Mouse (Mus musculus) cerebellum, adult 11-12 months (tissue): ENCODE measurements around the gene Vsig10l.

Experiments used
- DNase-seq: peaks from one replicate; pipeline ENCODE4 v3.0.0; 2022

The Vsig10l gene

GRCm38 (mm10) chr7:43462851-43463250, at the start of gene Vsig10l:
Gene Vsig10l, plus strand, starts transcription at chr7:43463151.
- DNase-seq: no peak

DNA sequence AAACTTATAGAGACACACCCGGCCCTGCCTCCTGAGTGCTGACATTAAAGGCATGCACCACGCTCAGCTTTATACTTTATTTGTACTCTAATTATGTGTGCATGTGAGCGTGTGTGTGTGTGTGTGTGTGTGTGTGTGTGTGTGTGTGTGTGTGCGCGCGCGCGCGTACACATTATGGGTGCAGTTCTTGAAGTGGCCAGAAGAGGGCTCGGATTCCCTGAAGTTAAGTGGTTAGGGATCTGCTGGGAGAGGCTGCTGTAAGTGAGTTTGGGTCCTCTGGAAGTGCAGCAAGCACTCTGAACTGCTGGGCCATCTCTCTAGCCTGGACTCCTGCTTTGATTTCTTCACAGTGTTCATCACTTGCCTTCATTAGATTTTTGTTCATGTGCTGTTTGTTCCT, 45.7 kb upstream of the Vsig10l start:
- no peak for DNase-seq

DNA sequence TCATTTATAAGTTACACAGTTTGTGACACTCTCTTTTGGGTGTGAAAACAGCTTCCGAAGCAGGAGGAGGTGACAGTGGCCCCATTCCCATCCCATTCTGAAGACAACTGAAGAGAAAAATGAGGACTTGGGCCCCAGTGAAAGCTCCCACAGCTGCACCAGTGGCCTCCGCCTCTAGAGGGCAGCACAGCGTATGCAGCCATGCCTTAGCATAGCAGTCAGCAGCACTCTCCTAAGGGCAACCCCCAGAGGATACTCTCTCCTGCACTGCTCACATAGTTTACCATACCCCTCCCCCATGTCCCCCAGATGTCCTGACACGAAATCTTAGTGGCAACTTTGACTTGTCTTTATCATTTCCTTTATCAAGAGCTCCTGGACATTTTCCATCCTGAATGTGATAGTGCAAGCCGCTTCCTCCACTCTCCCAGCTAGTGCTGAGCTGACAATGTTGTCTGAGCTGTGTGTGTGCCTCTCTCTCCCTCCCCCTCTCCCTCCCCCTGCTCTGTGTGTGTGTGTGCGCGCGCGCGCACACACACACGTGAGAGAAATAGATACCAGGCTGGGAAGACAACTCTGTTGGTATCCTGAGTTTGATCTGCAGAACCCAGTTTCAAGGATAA, 39.8 kb upstream of the Vsig10l start:
- DNase-seq: peak; percentile 62

GRCm38 (mm10) chr7:43423991-43424625, 38.8 kb upstream of the Vsig10l start:
- no peak for DNase-seq

DNA sequence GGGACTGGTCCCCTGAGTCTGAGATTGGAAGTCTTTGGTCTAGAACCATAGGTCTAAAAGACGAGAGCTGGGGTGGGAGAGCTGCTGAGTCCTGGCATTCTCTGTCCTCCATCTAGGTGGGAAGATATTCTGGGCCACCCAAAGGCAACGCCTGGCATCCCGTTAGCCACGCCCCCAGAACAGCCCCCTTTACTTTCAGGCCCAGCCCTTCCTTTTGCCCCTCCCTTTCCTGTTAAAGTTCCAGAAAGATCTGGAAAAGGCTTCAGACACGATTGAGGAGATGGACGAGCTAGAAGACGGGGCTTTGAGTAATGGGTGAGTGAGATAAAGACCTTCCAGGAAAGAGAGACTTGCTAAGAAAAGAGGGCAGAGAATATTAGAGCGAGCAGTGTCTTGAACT, 35.5 kb upstream of the Vsig10l start, which contains the start of gene Lim2:
Gene Lim2, plus strand, starts transcription at position 265 of the 400 bp plus-strand sequence.
- DNase-seq: no peak

DNA sequence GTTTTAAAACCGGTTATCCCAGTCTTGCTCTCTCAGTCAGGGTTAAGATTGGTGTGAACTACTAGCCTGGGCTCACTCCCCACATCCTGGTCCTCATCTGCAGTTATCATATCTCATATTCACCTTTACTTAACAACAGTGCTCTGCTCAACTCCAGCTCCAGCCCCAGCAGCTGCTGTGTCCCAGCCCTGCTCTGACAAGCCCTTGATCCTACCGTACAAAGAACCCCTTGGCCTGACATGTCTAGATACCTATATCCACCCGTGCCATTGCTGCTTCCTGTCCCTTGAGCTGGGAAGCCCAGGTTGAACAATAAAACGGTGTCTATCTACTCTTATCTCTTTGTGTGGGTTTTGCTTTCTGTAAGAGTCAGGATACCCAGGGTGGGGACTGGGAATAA, 33.5 kb upstream of the Vsig10l start:
- DNase-seq: no peak

DNA sequence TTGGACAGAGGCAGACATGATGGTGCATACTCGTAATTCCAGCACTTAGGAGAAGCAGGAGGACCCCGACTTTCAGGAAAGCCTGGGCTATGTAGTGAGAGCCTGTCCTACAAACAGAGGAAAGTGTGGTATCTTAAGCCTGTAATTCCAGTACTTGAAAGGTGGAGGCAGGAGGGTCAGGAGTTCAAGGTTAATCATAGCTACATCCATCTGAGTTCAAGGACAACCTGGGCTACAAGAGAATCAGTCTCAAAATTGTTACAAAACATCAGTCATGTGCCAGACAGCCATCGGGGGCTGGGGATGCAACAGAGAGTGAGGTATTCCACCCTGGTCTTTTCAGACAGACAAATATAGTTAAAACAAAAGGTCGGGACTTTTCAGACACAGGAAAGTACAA, 30.1 kb upstream of the Vsig10l start:
- no peak for DNase-seq

DNA sequence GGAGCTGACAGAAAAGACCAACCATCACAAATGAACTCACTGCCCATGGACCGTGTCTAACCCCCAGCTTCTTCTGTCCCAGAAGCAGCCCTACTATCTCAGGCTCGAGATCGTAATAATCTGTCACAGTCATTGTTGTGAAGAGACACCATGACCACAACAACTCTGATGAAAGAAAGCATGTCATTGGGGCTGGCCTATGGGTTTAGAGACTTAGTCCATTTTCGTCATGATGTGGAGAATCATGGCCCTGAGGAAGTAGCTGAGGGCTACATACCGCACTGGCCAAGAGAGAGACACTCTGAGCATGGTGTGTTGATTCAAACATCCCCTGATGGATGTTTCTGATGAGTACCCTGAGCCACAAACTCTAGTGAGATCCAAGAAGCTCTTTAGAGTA, 28.3 kb upstream of the Vsig10l start:
- DNase-seq: no peak

DNA sequence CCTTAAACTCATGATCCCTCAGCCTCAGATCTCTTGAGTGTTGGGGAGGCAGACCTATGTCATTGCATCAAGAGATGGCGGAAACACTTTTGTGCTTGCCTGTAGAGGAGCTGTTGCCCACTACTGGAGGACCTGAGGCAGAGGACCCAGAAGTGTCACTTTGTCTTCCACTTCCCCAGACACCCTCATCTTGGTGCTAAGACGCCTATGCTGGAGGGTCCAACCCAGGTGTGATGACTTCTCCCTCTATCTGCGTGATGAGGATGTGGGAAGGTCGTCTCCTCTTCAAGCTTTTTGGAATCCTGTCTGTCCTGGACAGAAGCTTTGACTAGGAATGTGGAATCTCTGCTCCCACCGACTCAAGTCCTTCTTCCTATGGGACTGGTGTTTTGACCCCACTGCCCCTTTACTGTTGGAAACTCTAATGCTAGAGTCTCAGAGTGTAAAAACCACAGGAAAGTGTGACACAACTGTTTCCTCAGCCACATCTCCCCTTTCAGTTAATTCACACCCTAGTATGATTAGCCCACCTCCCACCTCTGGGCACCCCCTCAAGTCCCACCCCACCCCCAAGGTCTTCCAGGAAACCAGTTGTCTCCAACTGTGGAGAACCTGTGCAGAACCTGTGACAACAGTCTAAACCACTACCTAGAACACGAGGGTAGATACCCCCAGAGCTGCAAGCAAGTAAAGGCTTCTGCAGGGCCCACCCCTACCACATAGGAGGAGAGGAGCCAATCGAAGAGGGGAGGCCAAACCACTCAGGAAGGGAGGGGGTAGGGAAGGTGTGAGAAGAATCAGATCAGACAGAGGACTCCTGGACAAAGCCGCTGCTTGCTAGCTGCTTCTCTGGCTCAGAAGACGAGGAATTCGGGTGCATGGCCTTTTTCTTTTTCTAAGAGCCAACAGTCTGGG, 26.4 kb upstream of the Vsig10l start, which contains the start of gene Nkg7:
Gene Nkg7, plus strand, starts transcription at position 733 of the 915 bp plus-strand sequence.
- no peak for DNase-seq

DNA sequence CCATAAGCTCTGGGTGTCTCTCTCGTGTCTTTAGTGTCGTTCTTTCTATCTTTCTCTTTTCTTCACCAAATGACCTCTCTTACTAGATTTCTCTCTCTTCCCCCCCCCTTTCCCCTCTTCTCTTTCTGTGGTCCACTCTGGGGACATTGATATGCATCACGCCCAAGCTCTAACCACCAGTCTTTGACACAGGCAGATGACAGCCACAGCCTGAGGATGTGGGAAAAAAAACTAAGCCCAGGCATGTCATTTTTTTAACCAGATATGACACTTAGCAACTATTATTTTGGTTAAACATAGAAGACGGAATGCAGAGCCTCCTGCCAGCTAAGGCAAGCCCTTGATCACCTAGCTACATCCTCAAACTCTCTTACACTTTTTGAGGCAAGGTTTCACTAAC, 24.3 kb upstream of the Vsig10l start:
- DNase-seq: no peak

DNA sequence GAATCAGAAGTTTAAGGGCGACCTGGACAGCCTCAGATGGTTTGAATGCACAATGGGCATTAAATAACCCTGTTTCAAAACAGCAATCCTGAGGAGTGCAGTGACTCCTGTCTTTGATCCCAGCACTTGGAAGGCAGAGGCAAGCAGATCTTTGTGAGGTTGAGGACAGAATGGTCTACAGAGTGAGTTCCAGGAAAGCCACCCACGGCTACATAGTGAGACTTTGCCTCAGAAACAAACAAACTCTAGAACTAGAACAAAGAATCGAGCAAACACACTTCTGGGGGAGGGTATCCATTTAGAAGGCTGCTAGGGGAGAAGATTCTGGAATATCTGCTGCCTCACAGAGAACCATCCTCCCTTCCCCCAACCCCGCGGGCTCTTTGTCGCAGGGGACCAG, 22.5 kb upstream of the Vsig10l start, which contains the start of gene Cldnd2:
Gene Cldnd2, plus strand, starts transcription at position 301 of the 400 bp plus-strand sequence.
- no peak for DNase-seq

GRCm38 (mm10) chr7:43441071-43441470, 21.9 kb upstream of the Vsig10l start:
- no peak for DNase-seq

GRCm38 (mm10) chr7:43442684-43443083, 20.3 kb upstream of the Vsig10l start:
- peak; percentile 49 for DNase-seq

GRCm38 (mm10) chr7:43443126-43443916, 19.6 kb upstream of the Vsig10l start:
- DNase-seq: peak; percentile 65

DNA sequence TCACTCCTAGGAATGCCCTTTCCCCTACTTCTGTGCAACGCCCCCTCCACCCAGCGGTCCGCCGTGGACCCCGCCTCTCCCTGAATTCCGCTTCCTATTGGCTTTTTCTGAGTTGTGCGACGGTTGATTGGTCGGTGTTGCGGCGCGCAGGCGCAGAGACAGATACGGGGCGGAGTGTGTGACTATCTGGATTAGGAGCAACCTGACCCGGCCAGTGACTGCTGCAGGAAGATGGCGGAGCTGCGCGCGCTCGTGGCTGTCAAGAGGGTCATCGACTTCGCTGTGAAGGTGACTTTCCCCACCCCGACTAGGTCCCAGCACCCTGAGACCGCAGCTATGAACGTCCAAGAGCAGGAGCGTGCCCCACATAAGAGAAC, 19.0 kb upstream of the Vsig10l start, which contains the start of the genes Etfb and Gm45233:
Gene Etfb, plus strand, starts transcription at position 167 of the 377 bp plus-strand sequence.
Gene Gm45233, plus strand, starts transcription at position 212 of the 377 bp plus-strand sequence.
- peak; percentile 96 for DNase-seq

DNA sequence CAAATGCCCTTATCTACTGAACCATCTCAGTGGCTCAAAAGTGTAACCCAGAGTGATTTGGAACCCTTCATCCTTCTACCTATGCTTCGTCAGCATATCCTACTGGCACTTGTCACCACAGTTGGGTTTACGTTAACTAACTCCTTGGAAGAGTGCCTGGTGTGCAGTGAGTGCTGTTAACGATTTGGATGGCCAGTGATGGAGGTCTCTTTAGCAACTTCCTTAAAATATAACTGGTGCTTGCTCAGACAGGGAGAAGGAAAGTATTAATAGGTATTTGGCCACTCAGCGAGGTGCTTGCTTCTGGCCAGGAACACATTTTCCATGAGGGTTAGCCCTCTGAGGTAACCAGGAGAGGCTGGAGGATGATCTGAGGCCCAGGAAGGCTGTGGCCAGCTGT, 15.2 kb upstream of the Vsig10l start:
- DNase-seq: no peak

GRCm38 (mm10) chr7:43448246-43448645, 14.7 kb upstream of the Vsig10l start:
- no peak for DNase-seq

DNA sequence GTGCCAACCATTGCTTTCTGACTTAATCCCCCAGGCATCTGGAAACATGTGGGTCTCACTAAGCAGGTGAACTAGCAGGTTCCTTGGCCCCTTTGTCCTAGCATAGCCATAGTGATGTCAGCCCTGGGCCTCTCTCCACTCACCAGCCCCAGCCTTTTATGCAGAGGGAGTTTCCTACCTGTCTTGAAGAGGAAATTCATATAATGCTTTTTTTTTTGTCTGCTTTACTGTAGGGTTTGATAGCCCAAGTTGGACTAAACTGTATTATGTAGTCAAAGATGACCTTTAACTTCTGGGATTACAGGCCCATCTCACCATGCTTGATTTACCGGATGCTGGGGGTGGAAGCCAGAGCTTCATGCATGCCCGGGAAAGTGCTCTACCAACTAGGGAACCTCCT, 13.1 kb upstream of the Vsig10l start:
- DNase-seq: no peak

DNA sequence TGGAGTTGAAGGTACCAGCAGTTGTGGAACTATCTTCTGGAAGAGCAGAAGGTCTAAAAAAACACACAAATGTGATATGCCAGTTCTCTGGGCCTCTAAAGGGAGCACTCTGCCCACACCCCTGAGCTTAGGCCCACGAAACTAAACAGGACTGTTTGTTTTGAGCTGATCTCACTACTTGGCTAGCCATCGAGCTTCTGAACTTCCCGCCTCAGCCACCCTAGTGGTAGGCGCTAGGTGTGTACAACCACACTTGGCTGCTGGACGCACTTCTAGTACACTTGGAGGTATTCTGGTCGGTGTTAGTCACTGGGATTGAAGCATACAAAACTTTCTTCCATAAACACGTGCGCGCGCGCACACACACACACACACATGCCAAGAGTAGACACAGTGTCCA, 11.2 kb upstream of the Vsig10l start:
- no peak for DNase-seq

GRCm38 (mm10) chr7:43452609-43453008, 10.3 kb upstream of the Vsig10l start:
- DNase-seq: no peak

DNA sequence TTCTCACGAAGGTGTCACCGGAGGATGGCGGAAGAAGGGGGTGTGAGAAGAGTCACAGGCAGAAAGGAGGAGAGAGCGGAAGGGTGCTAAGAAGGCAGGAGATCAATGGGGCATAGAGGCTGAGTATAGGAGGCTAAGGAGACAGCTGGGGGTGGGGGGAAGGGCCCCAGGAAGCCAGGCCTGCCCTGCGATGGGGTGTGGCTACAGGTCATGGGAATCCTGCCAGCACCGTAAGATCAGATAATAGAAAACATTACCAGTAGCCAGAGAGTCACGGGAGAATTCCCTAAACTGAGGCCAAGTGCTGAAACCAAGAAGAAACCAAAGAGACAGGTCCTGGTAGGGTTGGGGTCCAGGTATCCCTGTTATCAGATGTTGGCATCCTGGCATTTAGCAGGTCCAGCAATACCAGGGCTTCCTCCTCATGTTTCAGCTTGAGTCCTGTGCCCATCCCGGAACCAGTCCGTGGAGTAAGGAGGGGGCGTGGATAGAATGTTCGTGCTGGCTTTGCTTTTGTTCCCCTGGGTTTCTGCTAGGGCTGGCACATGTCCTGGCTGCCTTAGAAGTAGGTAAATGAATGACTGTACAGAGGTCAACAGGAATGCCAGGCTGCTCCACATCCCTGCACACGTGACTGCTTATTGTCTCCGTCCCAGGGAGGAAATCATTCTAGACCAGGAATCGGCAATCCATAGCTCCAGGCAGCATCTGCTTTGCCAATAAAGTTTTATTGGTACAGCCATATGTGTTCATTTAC, 9.2 kb upstream of the Vsig10l start:
- no peak for DNase-seq

GRCm38 (mm10) chr7:43454371-43454770, 8.6 kb upstream of the Vsig10l start:
- no peak for DNase-seq
